Mouse (Mus musculus) urinary bladder, postnatal 4 days (tissue): ENCODE measurements around the gene St6galnac3.
"Not testable (repeated sequence)": the region's sequence is repeated elsewhere in the genome, so short reads cannot be mapped to it uniquely, and the experiment has no call there.

ENCODE experiments used
- DNase-seq, 2 experiments: peaks; one replicate each; pipeline ENCODE4 v3.0.0; 2021 to 2022; ENCODE audit warnings: low spot score in 2 of 2

St6galnac3 gene

GRCm38 (mm10) chr3:153414132-153414531 lies 310.8 kb downstream of the St6galnac3 start:
- DNase-seq = no peak

DNA sequence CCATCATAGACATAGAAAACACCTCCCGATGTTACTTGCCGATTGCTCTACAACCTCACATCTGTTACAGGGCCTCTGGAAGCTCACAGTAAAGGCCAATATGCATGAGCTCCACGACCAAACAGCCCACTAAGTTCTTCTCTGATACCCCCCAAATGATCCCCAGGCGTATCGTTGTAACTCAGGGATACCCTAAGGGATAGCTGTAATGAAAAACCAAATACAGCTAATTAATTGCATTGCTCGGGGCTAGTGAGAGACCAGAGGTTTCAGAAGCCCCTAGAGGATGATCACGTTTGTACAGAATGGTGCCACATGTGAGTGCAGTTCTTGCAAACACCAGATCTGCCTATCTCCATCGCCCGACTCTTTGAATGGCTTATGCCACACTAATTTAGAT lies 315.7 kb downstream of the St6galnac3 start:
- DNase-seq = no peak

DNA sequence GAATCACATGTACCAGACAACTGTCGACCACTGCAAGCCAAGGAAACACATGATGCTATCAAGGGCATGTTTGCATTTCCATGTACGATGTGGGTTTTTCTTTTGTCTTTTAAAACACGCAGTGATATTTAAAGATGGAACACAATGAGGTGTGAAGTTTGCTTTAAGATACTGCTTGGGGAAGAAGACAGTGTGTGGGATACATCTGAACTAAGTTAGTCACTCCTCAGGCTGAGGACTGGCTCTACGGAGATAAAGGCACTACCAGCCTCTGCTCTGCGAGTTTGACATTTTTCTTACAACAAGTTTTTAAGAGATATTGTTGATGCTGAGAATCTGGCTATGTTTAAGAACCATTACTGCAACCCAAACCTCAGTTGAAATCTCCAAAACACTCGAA lies 316.6 kb downstream of the St6galnac3 start:
- DNase-seq = no peak

- no peak for DNase-seq
These were observed 317.3 kb downstream of the St6galnac3 start for GRCm38 (mm10) chr3:153407698-153408097.

DNA sequence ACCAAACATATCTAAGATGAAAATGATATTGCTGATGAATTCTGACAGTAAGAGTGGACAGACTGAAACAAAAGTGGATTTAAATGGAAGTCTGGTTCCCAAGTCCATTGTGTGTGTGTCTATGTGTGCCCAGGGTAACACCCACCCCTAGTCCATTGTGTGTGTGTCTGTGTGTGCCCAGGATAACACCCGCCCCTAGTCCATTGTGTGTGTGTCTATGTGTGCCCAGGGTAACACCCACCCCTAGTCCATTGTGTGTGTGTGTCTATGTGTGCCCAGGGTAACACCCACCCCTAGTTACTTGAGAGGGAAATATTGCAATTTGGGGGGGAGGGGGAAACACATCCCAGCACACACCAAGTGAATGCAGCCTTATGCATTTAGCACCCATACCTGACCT lies 318.1 kb downstream of the St6galnac3 start:
- DNase-seq = no peak

DNA sequence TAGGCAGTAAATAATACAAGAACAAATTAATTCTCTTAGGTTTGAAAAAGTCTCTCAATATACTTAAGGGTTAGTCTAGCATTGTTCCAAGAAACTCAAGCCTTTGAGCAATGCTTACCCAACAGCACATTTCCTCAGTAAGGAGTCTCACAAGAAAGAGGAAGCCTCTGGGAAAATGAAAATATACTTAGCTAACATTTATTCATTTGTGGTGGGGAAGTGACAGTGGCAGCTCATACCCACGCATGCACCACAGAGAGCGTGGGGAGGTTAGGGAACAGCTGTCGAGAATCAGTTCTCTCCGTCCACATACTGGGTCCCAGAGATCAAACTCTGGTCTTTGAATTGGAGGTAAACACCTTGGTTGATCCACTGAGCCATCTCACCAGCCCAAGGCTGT lies 318.8 kb downstream of the St6galnac3 start:
- no peak for DNase-seq

DNA sequence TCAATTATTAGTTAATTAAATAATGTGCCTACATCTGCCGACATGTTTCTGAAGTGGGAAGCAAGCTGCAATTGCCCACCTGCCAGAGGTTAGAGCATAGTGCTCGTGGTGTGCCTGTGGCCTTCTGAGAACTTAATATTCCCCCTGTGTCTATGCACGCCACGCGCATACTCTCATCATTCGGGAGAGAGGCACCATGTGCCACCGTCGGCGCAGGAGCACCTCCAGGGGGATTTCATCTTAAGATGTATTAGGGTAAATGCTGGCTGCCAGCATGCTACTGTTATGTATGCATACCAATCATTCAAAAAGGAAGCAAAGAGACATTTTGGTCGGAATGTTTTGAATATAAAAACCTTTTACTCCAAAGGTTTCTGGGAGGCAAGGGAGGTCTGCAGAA lies 319.3 kb downstream of the St6galnac3 start:
- DNase-seq = no peak

- DNase-seq = no peak
These were observed 324.7 kb downstream of the St6galnac3 start for GRCm38 (mm10) chr3:153400259-153400658.

DNA sequence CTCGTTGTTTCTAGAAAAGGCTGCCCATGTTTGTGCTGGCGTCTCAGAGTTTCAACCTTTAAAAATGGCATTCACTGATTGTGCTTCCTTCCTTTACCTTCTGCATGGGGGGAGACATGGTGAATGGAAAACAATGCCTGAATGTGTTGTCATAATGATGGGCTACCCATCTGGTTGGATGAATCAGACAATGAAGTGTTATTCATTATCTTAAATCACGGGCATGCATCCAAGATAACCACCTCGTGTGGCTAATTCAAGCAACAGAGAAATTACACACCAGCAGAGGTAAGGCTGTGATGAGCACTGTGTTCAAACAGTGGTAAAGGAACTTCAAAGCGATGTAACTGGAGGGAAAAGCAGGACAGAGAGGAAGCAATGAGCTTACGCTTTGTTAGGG lies 325.4 kb downstream of the St6galnac3 start:
- DNase-seq = no peak

GRCm38 (mm10) chr3:153397726-153398125 lies 327.2 kb downstream of the St6galnac3 start:
- no peak for DNase-seq

GRCm38 (mm10) chr3:153396375-153397068 lies 328.5 kb downstream of the St6galnac3 start:
- DNase-seq = no peak

DNA sequence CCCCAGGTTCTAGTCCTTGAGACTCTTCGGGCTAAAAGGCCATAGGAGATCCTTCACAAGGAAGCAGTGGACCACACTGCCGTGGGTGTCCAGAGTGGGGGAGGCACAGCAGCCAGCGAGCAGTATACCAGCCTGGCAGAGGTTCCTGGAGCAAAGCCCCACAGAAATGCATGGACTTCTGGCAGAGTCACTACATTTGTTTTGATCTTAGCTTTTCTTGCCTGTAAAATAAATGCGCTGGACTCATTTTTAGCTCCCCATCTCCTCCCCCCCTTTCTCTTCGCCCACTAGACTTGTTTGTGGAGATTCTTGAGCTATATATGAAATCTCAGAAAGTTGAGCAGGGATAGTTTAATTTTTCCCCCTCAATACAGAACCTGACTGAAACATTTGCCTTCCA lies 329.6 kb downstream of the St6galnac3 start:
- DNase-seq = no peak

DNA sequence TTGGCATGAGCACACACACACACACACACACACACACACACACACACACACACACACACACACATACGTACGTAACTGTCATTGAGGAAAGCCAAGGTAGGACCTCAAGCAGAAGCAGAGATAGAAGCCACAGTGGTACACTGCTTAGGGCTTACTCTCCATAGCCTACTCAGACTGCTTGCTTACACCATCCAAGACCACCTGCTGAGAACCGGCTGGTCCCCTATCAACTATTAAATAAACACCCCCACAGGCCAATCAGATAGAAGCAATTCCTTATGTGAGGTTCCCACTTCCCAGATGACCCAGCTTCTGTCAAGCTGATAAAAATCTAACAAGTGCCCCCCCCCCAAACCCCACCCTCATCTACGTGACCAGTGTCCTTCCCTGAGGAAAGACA lies 330.2 kb downstream of the St6galnac3 start:
- DNase-seq = no peak

GRCm38 (mm10) chr3:153394224-153394623 lies 330.8 kb downstream of the St6galnac3 start:
- DNase-seq = no peak

GRCm38 (mm10) chr3:153391451-153391850 lies 333.5 kb downstream of the St6galnac3 start:
- DNase-seq = not testable (repeated sequence)

DNA sequence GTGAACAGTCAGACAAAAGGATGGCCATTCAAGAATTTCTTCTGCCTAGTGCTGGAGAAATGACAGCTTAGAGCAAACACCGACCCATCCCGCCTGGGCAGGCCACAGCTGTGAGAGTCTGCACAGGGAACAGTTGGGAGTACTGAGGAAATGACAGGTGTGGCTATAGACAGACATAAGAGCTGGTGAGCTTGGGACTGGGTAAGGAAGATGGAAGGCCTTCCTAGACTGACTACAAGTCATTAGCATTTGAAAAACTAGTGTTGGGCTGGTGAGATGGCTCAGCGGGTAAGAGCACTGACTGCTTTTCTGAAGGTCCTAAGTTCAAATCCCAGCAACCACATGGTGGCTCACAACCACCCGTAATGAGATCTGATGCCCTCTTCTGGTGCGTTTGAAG lies 340.3 kb downstream of the St6galnac3 start:
- DNase-seq = not testable (repeated sequence)

- DNase-seq = no peak
These were observed 341.3 kb downstream of the St6galnac3 start for GRCm38 (mm10) chr3:153383656-153384055.

DNA sequence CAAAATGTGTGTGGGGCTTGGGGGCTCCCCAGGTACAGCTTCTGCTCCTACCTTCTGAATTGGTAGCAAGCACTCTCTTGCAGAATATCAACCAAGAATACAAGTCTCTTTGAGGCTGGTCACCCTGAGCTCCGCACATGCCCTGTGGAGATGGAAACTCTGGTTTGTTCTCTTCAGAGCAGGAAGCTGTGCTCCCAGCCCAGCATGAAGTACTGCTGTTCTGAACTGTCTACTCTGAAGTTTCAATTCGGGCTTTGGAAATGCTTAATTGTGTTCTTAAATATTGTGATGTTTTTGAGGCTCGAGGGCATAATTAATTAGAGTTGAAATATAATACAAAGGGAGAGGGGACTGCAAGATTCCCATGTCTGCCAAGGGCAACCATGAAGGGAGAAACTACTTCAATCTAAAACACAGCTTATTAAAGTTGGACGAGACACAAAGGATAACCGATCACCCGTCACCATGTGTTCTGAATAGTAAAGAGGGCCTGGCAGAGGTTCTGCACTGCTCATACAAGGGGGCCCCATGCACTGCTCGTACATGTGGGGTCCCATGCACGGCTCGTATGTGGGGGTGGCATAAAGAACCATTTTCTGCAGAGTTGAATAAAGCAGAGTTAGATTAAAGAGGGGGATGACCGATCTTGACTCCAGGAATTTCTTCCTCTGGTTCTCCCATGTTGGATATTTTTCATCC lies 359.8 kb downstream of the St6galnac3 start:
- no peak for DNase-seq

GRCm38 (mm10) chr3:153364366-153364765 lies 360.6 kb downstream of the St6galnac3 start:
- no peak for DNase-seq

- DNase-seq = no peak
These were observed 365.0 kb downstream of the St6galnac3 start for GRCm38 (mm10) chr3:153359966-153360365.

DNA sequence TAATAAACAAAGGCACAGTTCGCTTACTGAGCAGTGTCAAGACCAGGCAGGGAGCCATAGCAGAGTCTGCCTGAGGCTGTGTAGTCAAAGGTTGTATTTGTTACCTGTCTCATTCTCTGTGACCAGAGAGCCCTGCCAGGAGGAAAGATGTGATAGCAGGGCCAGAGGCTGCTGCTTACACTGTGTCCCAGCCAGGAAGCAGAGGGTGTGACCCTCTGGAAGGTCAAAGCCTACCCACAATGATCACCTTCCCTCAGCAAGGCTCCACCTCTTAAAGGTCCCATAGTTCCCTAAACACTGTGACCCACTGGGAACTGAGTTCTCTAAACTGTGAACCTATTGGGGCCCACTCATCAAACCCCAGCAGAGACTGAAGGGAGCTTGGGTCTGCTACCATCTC lies 368.9 kb downstream of the St6galnac3 start:
- DNase-seq = no peak

GRCm38 (mm10) chr3:153354988-153355297 lies 370.0 kb downstream of the St6galnac3 start:
- DNase-seq = no peak

DNA sequence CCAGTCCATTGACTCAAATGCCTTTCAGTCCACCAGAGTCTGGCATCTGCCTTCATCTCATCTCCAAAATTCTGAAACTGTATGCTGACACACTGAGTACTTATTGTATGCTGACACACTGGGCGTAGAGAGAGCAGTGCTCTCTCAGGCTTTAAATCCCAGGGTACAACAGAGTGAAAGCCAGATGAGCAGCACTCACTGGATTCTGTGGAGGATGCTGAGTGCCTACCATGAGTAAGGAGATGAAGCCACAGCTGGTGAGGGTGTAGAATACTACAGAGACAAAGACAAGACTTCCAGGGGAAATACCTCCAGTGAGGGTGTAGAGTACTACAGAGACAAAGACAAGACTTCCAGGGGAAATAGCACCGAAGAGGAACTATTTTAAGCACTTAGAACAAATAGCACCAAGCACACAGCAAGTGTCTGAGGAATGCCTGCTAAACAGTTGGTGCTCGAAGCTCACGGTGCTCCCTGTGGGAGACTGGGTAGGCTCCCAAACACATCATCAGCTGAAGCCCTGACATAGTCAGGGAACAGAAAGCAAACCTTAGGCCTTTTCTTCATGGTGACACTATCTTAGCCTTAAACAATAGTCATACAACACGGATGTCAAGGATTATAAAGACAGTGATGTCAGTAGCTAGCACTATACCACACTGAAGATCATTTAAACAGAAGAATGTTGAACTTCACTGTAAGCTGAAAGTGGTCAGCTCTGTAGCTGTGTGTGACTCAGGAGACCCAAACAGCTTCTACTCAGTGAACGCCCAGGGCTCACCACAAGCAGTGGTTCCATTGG lies 370.6 kb downstream of the St6galnac3 start:
- no peak for DNase-seq
